Comparison of ENCODE assay signal across 11 mouse cellular contexts in the genomic region with DNA sequence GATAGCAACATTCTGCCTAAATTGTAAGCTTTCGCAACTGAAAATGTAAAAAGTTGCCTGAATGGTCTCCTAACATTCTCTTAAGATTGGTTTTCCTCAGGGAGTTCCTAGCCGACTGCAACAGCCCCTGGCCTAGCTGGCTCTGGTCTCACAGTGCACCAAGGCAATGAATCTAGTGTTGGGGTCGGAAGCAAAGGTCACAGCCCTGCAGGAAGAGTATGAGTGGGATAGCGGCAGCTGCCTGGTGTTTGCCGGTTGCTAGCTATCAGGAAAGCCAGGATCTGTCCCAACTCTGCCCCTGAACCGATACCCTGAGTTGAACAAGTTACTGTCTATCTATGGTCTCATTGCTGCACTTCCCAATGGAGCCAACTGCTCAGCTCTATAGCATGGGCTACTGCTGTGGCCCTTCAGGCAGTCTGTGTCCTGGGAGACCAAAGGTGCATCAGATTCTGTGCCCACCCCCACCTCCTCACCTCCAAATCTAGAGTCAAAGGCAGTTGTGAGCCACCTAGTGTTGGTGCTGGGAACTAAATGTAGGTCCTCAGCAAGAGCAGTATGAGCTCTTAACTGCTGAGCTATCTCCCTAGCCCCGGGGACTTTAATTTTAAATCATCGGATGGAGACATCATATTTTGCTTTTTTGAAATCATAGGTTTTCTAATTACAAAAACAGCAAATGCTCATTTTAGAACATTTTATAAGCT. TPM values are rescaled to one million over a fixed set of nuclear protein-coding genes. Genes with fewer than 3 reads are reported as not detected.
A peak's percentile ranks its signal among the peaks of the same experiment; 100 is the strongest.
DNase-seq lines count a peak whose midpoint lies in the region; ATAC-seq and TF ChIP-seq lines count a peak whose summit lies in the region.
"Had no signal": no experiment of that assay in that cellular context is flagged by ENCODE, and none has a peak within 500 bp of the region (broad histone marks: within the 10 kb centered on the region; RNA-seq: fewer than 3 reads in every experiment).

No protein-coding gene starts in this region.

- no peak for ATAC-seq in heart, postnatal 0 days (ENCODE audit: insufficient read depth, low read depth)
- no peak for ATAC-seq in neural tube, embryonic 15.5 days (ENCODE audit: low FRiP score)

- no peaks in the 10 kb centered on the region for H3K36me3 ChIP-seq in heart, postnatal 0 days (replicated peaks; ENCODE audit: control insufficient read depth, insufficient read depth, low read length)
- no peaks in the 10 kb centered on the region for H3K36me3 ChIP-seq in heart, embryonic 10.5 days
- no peaks in the 10 kb centered on the region for H3K36me3 ChIP-seq in neural tube, embryonic 15.5 days
- H3K36me3 ChIP-seq in embryonic facial prominence, embryonic 10.5 days (replicated peaks): no peaks in the 10 kb centered on the region
- no peaks in the 10 kb centered on the region for H3K36me3 ChIP-seq in small intestine, adult 2 months (ENCODE audit: control insufficient read depth, insufficient read depth, low read length)
- H3K36me3 ChIP-seq: neural tube, embryonic 12.5 days had no signal

- H3K9me3 ChIP-seq in heart, postnatal 0 days (replicated peaks; ENCODE audit: control insufficient read depth, low read length): no peaks in the 10 kb centered on the region
- no peaks in the 10 kb centered on the region for H3K9me3 ChIP-seq in heart, embryonic 10.5 days
- H3K9me3 ChIP-seq in neural tube, embryonic 15.5 days (replicated peaks): no peaks in the 10 kb centered on the region
- H3K9me3 ChIP-seq in embryonic facial prominence, embryonic 10.5 days: no peaks in the 10 kb centered on the region
- H3K9me3 ChIP-seq: neural tube, embryonic 12.5 days had no signal

- DNase-seq in heart, postnatal 0 days (ENCODE audit: low spot score): no peak
- DNase-seq in heart, embryonic 10.5 days (ENCODE audit: low spot score): no peak
- DNase-seq in neural tube, embryonic 10.5 days (ENCODE audit: extremely low spot score, low spot score): peak; percentile 39
- DNase-seq in embryonic facial prominence, embryonic 10.5 days (ENCODE audit: low spot score): peak; percentile 34
- DNase-seq in left cerebral cortex, postnatal 25 days (ENCODE audit: low spot score in 2 of 2): no peak
- no peak for DNase-seq in gastrocnemius, postnatal 4 days (ENCODE audit: low spot score in 2 of 2)
- DNase-seq: thymus, adult 18-20 months had no signal

- H3K27me3 ChIP-seq in heart, postnatal 0 days (ENCODE audit: control insufficient read depth, insufficient read depth, low read length): no peaks in the 10 kb centered on the region
- no peaks in the 10 kb centered on the region for H3K27me3 ChIP-seq in heart, embryonic 10.5 days (ENCODE audit: insufficient read depth, poor library complexity, severe bottlenecking)
- no peaks in the 10 kb centered on the region for H3K27me3 ChIP-seq in neural tube, embryonic 15.5 days (replicated peaks)
- no peaks in the 10 kb centered on the region for H3K27me3 ChIP-seq in embryonic facial prominence, embryonic 10.5 days (replicated peaks; ENCODE audit: low read depth, poor library complexity, severe bottlenecking)
- no peaks in the 10 kb centered on the region for H3K27me3 ChIP-seq in small intestine, adult 2 months (ENCODE audit: control insufficient read depth, insufficient read depth, low read length)
- H3K27me3 ChIP-seq: neural tube, embryonic 12.5 days had no signal

- no peak for TF ChIP-seq EP300 in heart, postnatal 0 days (IDR thresholded peaks at IDR 0.05; ENCODE audit: low read depth)

- H3K4me2 ChIP-seq in heart, postnatal 0 days (ENCODE audit: low read depth, low read length): no peak overlapping the region
- no peak overlapping the region for H3K4me2 ChIP-seq in neural tube, embryonic 15.5 days
- H3K4me2 ChIP-seq: neural tube, embryonic 12.5 days had no signal

- H3K27ac ChIP-seq in heart, postnatal 0 days (ENCODE audit: low read depth): no peak overlapping the region
- no peak overlapping the region for H3K27ac ChIP-seq in heart, embryonic 10.5 days
- H3K27ac ChIP-seq in neural tube, embryonic 15.5 days (replicated peaks): no peak overlapping the region
- no peak overlapping the region for H3K27ac ChIP-seq in embryonic facial prominence, embryonic 10.5 days (replicated peaks)
- H3K27ac ChIP-seq in small intestine, adult 2 months (ENCODE audit: insufficient read depth, low read depth, low read length): no peak overlapping the region
- H3K27ac ChIP-seq: neural tube, embryonic 12.5 days had no signal

- no peaks in the 10 kb centered on the region for H3K4me1 ChIP-seq in heart, postnatal 0 days (ENCODE audit: control insufficient read depth, insufficient read depth)
- H3K4me1 ChIP-seq in heart, embryonic 10.5 days: no peaks in the 10 kb centered on the region
- no peaks in the 10 kb centered on the region for H3K4me1 ChIP-seq in neural tube, embryonic 15.5 days
- peaks cover 5% of the 10 kb centered on the region for H3K4me1 ChIP-seq in embryonic facial prominence, embryonic 10.5 days
- H3K4me1 ChIP-seq in small intestine, adult 2 months (ENCODE audit: control insufficient read depth, insufficient read depth, insufficient read length, low read length): no peaks in the 10 kb centered on the region
- H3K4me1 ChIP-seq: neural tube, embryonic 12.5 days had no signal

- TF ChIP-seq POLR2A in small intestine, adult 2 months (IDR thresholded peaks at IDR 0.05; ENCODE audit: low read depth, low read length): no peak

- H3K4me3 ChIP-seq in heart, postnatal 0 days (ENCODE audit: low read depth, low read length): no peak overlapping the region
- no peak overlapping the region for H3K4me3 ChIP-seq in heart, embryonic 10.5 days
- H3K4me3 ChIP-seq in neural tube, embryonic 15.5 days (replicated peaks): no peak overlapping the region
- H3K4me3 ChIP-seq in embryonic facial prominence, embryonic 10.5 days: no peak overlapping the region
- no peak overlapping the region for H3K4me3 ChIP-seq in small intestine, adult 2 months (ENCODE audit: low read depth, low read length)
- H3K4me3 ChIP-seq: neural tube, embryonic 12.5 days had no signal

- intact Hi-C loops in left cerebral cortex, postnatal 25 days (cut with DNase I): no loop called here

- WGBS in heart, postnatal 0 days: 55% methylated on average over 8 of the region's 8 CpGs
- WGBS in heart, embryonic 10.5 days: 68% methylated on average over 8 of the region's 8 CpGs
- 73% methylated on average over 8 of the region's 8 CpGs for WGBS in neural tube, embryonic 15.5 days
- 61% methylated on average over 8 of the region's 8 CpGs for WGBS in embryonic facial prominence, embryonic 10.5 days
- WGBS in small intestine, adult 2 months: 65% methylated on average over 8 of the region's 8 CpGs

- TF ChIP-seq CTCF in heart, postnatal 0 days (IDR thresholded peaks at IDR 0.05; ENCODE audit: low read depth): peak; percentile 46
- TF ChIP-seq CTCF in small intestine, adult 2 months (IDR thresholded peaks at IDR 0.05; ENCODE audit: extremely low read depth, insufficient read length, insufficient replicate concordance, low read depth, low read length): peak; percentile 19; the same call in 1 of the 2 replicates

- no peak overlapping the region for H3K9ac ChIP-seq in heart, postnatal 0 days (replicated peaks; ENCODE audit: low read depth, low read length)
- H3K9ac ChIP-seq in neural tube, embryonic 15.5 days (replicated peaks): no peak overlapping the region
- H3K9ac ChIP-seq: neural tube, embryonic 12.5 days had no signal

RNA-seq across cellular contexts. Expression of a gene that starts 46.0 kb away (rescaled TPM):
- total RNA-seq in heart, postnatal 0 days (2014; rRNA removed; ENCODE audit: low replicate concordance): not detected in 2 replicates
- not detected in 2 replicates for polyA plus RNA-seq in heart, postnatal 0 days (2015; fragmentation: Nextera tagmentation; extraction: Ambion mirVana)
- polyA plus RNA-seq in heart, embryonic 10.5 days (2016; fragmentation: Nextera tagmentation; extraction: Ambion mirVana): not detected in 2 replicates
- polyA plus RNA-seq in neural tube, embryonic 15.5 days (2015; fragmentation: Nextera tagmentation; extraction: Ambion mirVana): not detected in 2 replicates
- not detected in 2 replicates for polyA plus RNA-seq in embryonic facial prominence, embryonic 10.5 days (2016; fragmentation: Nextera tagmentation; extraction: Ambion mirVana)
- not detected in 2 replicates for polyA plus RNA-seq in small intestine, adult 2 months (2012; rRNA removed)
- not detected for total RNA-seq in left cerebral cortex, postnatal 25 days (2021)
- not detected for total RNA-seq in gastrocnemius, postnatal 4 days (2021)
- total RNA-seq: gastrocnemius, adult 18-20 months had no signal
- polyA plus RNA-seq: neural tube, embryonic 12.5 days had no signal

Comparison
In these comparisons a context has a peak if more than half of its experiments do, and no peak if none do; other contexts are left out.
1. DNase-seq: peak in neural tube, embryonic 10.5 days (single experiment) and embryonic facial prominence, embryonic 10.5 days (single experiment); none in heart, postnatal 0 days (single experiment), heart, embryonic 10.5 days (single experiment), left cerebral cortex, postnatal 25 days (0 of 2) and gastrocnemius, postnatal 4 days (0 of 2).